Mouse (Mus musculus): ENCODE measurements around the gene 2410004P03Rik.

DNA sequence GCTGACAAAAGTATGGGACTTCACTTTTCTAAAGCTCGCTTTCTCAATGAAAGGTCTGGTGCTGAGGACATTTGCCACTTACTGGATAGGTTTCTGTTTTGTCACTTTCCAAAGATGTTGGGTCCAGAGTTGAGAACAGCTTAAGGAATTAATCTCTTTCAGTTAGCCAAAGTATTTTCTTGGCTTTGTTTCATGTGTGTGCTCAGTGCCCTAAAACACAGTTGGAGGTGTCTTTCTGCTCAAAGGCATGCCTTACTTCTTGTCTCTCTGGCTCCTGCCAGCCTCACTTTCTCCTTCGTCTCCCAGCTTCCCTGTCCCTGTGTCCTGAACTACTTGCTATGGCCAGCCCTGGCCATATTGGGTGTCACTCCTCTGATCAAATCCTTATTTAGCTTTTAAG, 20.2 kb downstream of the 2410004P03Rik start:
- TF ChIP-seq CTCF (IDR thresholded peaks at IDR 0.05; ENCODE audit: control insufficient read depth, insufficient read depth, insufficient replicate concordance, low read depth, low read length), result no peak
- no peak for TF ChIP-seq POLR2A (IDR thresholded peaks at IDR 0.05; ENCODE audit: control insufficient read depth, low read depth, low read length)

Measured in testis, adult 2 months (tissue).